Mouse (Mus musculus) CH12.LX (cell line): ENCODE data around the gene Rims4. TPM values are rescaled to one million over a fixed set of nuclear protein-coding genes. Genes with fewer than 3 reads are reported as not detected.

ENCODE experiments used
- DNase-seq: peaks from one replicate; pipeline ENCODE4 v3.0.0-alpha.2; 2013; ENCODE audit errors: extremely low read depth
- H3K27ac ChIP-seq: 2 replicates; pipeline ENCODE4 v1.5.1; 2012; ENCODE audit warnings: low read depth, mild to moderate bottlenecking, control low read depth, moderate library complexity; ENCODE audit not compliant: insufficient read depth
- H3K27me3 ChIP-seq: replicated peaks from 2 replicates; pipeline ENCODE3; 2012; ENCODE audit warnings: inconsistent platforms
- H3K36me3 ChIP-seq, 2 experiments: replicated peaks in 1 of 2; 2 replicates each; pipeline versions ENCODE3 to v1.6.1; 2012; ENCODE audit warnings: inconsistent platforms in 1 of 2, low read length in 1 of 2, mild to moderate bottlenecking in 1 of 2, mixed read lengths in 1 of 2, moderate library complexity in 1 of 2; ENCODE audit not compliant: control insufficient read depth in 1 of 2, insufficient read depth in 1 of 2
- H3K4me1 ChIP-seq, 2 experiments: 2 replicates each; pipeline ENCODE4 v1.6.1; 2012; ENCODE audit warnings: inconsistent platforms in 1 of 2, moderate library complexity in 1 of 2; ENCODE audit not compliant: insufficient read depth in 2 of 2, control insufficient read depth in 1 of 2
- H3K4me2 ChIP-seq: 2 replicates; pipeline ENCODE4 v1.6.1; 2012; ENCODE audit warnings: low read depth, mild to moderate bottlenecking, control low read depth; ENCODE audit not compliant: poor library complexity, insufficient read depth, severe bottlenecking
- H3K4me3 ChIP-seq, 3 experiments: fragments of 150-350 bp in 1 of 3; sonication (generic) in 1 of 3; replicated peaks in 1 of 3; 2 replicates each; pipeline versions ENCODE3 to v1.5.1; 2011 to 2012; ENCODE audit warnings: low read depth in 2 of 3, low read length in 2 of 3, mild to moderate bottlenecking in 2 of 3, moderate library complexity in 2 of 3, control low read depth in 1 of 3, improper control_type of control experiment in 1 of 3, inconsistent platforms in 1 of 3, mixed read lengths in 1 of 3; ENCODE audit not compliant: poor library complexity in 1 of 3
- H3K79me2 ChIP-seq: replicated peaks from 2 replicates; pipeline ENCODE4 v1.6.1; 2012; ENCODE audit warnings: mild to moderate bottlenecking, moderate library complexity; ENCODE audit not compliant: control insufficient read depth, poor library complexity, insufficient read depth, severe bottlenecking; ENCODE audit errors: extremely low read depth
- H3K9ac ChIP-seq: 2 replicates; pipeline ENCODE4 v1.6.1; 2012; ENCODE audit warnings: low read depth, mild to moderate bottlenecking, control low read depth, moderate library complexity; ENCODE audit not compliant: insufficient read depth
- H3K9me3 ChIP-seq: replicated peaks from 2 replicates; pipeline ENCODE3; 2012; ENCODE audit warnings: low read length, inconsistent platforms, mixed read lengths
- BHLHE40 ChIP-seq: IDR thresholded peaks from 2 replicates; pipeline ENCODE4 v1.6.1; 2011; ENCODE audit warnings: mild to moderate bottlenecking, low read depth, low read length, improper control_type of control experiment
- CHD1 ChIP-seq: IDR thresholded peaks from 2 replicates; pipeline ENCODE4 v1.6.1; 2012; ENCODE audit warnings: low read depth, low read length, improper control_type of control experiment, inconsistent platforms
- CHD2 ChIP-seq: IDR thresholded peaks from 2 replicates; pipeline ENCODE4 v1.6.1; 2011; ENCODE audit warnings: low read length, improper control_type of control experiment
- CTCF ChIP-seq, 2 experiments: IDR thresholded peaks in 1 of 2; conservative IDR thresholded peaks in 1 of 2; 2 replicates each; pipeline ENCODE4 v1.5.1; 2011 to 2012; ENCODE audit warnings: low read depth in 2 of 2, low read length in 2 of 2, improper control_type of control experiment in 1 of 2, inconsistent platforms in 1 of 2, mild to moderate bottlenecking in 1 of 2, moderate library complexity in 1 of 2
- EP300 ChIP-seq: IDR thresholded peaks from 2 replicates; pipeline ENCODE4 v1.6.1; 2011; ENCODE audit warnings: low read length, improper control_type of control experiment
- HCFC1 ChIP-seq: IDR thresholded peaks from 2 replicates; pipeline ENCODE4 v1.6.1; 2012; ENCODE audit warnings: low read depth, mild to moderate bottlenecking, inconsistent platforms, low read length, improper control_type of control experiment
- IRF4 ChIP-seq: IDR thresholded peaks from 2 replicates; pipeline ENCODE4 v1.6.1; 2014; ENCODE audit warnings: low read depth, mild to moderate bottlenecking, inconsistent platforms, low read length, improper control_type of control experiment
- JUN ChIP-seq: IDR thresholded peaks from 2 replicates; pipeline ENCODE4 v1.6.1; 2011; ENCODE audit warnings: low read depth, mild to moderate bottlenecking, low read length, improper control_type of control experiment, moderate library complexity; ENCODE audit not compliant: insufficient read depth
- JUND ChIP-seq: conservative IDR thresholded peaks from 2 replicates; pipeline ENCODE4 v1.6.1; 2011; ENCODE audit warnings: low read depth, low read length, improper control_type of control experiment
- MAFK ChIP-seq: IDR thresholded peaks from 2 replicates; pipeline ENCODE4 v1.6.1; 2011; ENCODE audit warnings: low read length, improper control_type of control experiment; ENCODE audit not compliant: insufficient replicate concordance
- MAZ ChIP-seq: IDR thresholded peaks from 2 replicates; pipeline ENCODE4 v1.6.1; 2012; ENCODE audit warnings: low read depth, mild to moderate bottlenecking, inconsistent platforms, low read length, improper control_type of control experiment, moderate library complexity
- MEF2A ChIP-seq: IDR thresholded peaks from 2 replicates; pipeline ENCODE4 v1.6.1; 2014; ENCODE audit warnings: low read depth, mild to moderate bottlenecking, inconsistent platforms, low read length, improper control_type of control experiment, borderline replicate concordance
- MXI1 ChIP-seq: IDR thresholded peaks from 2 replicates; pipeline ENCODE4 v1.6.1; 2011; ENCODE audit warnings: mild to moderate bottlenecking, low read depth, low read length, improper control_type of control experiment
- MYC ChIP-seq: IDR thresholded peaks from 2 replicates; pipeline ENCODE4 v1.6.1; 2011; ENCODE audit warnings: low read depth, mild to moderate bottlenecking, improper control_type of control experiment, low read length
- NELFE ChIP-seq: IDR thresholded peaks from 2 replicates; pipeline ENCODE4 v1.6.1; 2011; ENCODE audit warnings: low read depth, low read length, improper control_type of control experiment
- NRF1 ChIP-seq: IDR thresholded peaks from 2 replicates; pipeline ENCODE4 v1.6.1; 2014; ENCODE audit warnings: low read depth, mild to moderate bottlenecking, inconsistent platforms, low read length, improper control_type of control experiment, moderate library complexity
- POLR2A ChIP-seq: IDR thresholded peaks from 2 replicates; pipeline ENCODE4 v1.6.1; 2011; ENCODE audit warnings: low read depth, mild to moderate bottlenecking, improper control_type of control experiment, low read length
- POLR2AphosphoS2 ChIP-seq: IDR thresholded peaks from 2 replicates; pipeline ENCODE4 v1.6.1; 2011; ENCODE audit warnings: low read depth, low read length, improper control_type of control experiment
- SIN3A ChIP-seq: IDR thresholded peaks from 2 replicates; pipeline ENCODE4 v1.6.1; 2012; ENCODE audit warnings: low read length, improper control_type of control experiment, inconsistent platforms
- TBP ChIP-seq: conservative IDR thresholded peaks from 2 replicates; pipeline ENCODE4 v1.6.1; 2011; ENCODE audit warnings: low read depth, low read length, improper control_type of control experiment
- TCF12 ChIP-seq: IDR thresholded peaks from 2 replicates; pipeline ENCODE4 v1.6.1; 2014; ENCODE audit warnings: low read depth, mild to moderate bottlenecking, inconsistent platforms, low read length, improper control_type of control experiment
- UBTF ChIP-seq: IDR thresholded peaks from 2 replicates; pipeline ENCODE4 v1.6.1; 2012; ENCODE audit warnings: low read depth, mild to moderate bottlenecking, inconsistent platforms, low read length, improper control_type of control experiment, moderate library complexity
- ZC3H11A ChIP-seq: IDR thresholded peaks from 2 replicates; pipeline ENCODE4 v1.6.1; 2012; ENCODE audit warnings: low read depth, mild to moderate bottlenecking, inconsistent platforms, low read length, improper control_type of control experiment
- ZKSCAN1 ChIP-seq: IDR thresholded peaks from 2 replicates; pipeline ENCODE4 v1.6.1; 2012; ENCODE audit warnings: low read depth, inconsistent platforms, low read length, improper control_type of control experiment, borderline replicate concordance
- ZNF384 ChIP-seq: IDR thresholded peaks from 2 replicates; pipeline ENCODE4 v1.6.1; 2012; ENCODE audit warnings: low read depth, low read length, improper control_type of control experiment, inconsistent platforms
- dilution Hi-C: fragments of 300-500 bp; cut with MboI; formaldehyde crosslinking; loops from 2 replicates; pipeline ENCODE4 v1.14.3; 2020; ENCODE audit warnings: low sequenced_read_pairs; ENCODE audit not compliant: extremely low pct_unique_long_range_greater_than_20kb, extremely low pct_ligation_motif_present
- in situ Hi-C: fragments of 300-500 bp; cut with MboI; formaldehyde crosslinking; loops from 3 replicates; pipeline ENCODE4 v1.14.3; 2019; ENCODE audit warnings: low sequenced_read_pairs, low pct_ligation_motif_present, low pct_unique_long_range_greater_than_20kb, mixed read lengths
- polyA plus RNA-seq: library from polyadenylated mRNA; unstranded; fragments of >175 nt; gene quantifications from 2 replicates; pipeline ENCODE4 v1.2.1, GENCODE M21; 2012; ENCODE audit warnings: low read depth; ENCODE audit not compliant: insufficient read length
- total RNA-seq, 2 experiments: library from RNA; depleted of rRNA; stranded (reverse); fragments of 300-350 nt in 1 of 2; fragments of >200 nt in 1 of 2; gene quantifications; 2 replicates each; pipeline ENCODE4 v1.2.3; 2012 to 2014

Rims4 gene
- total and polyA plus RNA-seq, 3 experiments = not detected

DNA sequence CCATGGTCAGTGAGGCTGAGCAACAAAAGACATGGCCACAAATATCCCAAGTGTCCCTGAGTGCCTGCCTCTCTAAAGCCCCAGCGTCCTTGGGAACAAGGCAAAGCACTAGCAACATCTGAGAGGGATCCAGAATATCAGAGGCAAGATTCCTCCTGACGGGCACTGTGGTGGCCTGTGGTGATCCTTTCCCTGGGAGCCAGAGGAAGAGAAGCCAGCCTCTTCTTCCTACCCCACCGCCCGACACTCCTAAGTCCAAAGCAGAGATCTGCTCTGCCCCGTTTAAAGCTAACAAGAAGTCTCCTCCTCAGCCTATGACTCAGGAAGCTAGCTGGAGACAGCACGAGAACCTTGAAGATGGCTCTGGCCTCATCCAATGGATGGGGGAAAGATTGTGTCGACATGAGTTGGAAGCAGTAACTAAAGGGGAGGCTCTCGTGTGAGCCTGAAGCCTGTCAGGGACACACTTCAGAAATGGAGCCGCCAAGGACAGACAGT, 3.1 kb downstream of the Rims4 start:
- Histone ChIP-seq H3K4me1 (no peaks in the 10 kb centered on the region; a peak in 1 of 4 replicates), H3K79me2 (no peaks in the 10 kb centered on the region), H3K9ac (no peak overlapping the region), H3K36me3 (no peaks in the 10 kb centered on the region), H3K4me2 (no peak overlapping the region), H3K27me3 (peaks cover 77% of the 10 kb centered on the region), H3K27ac (no peak overlapping the region), H3K4me3 (no peak overlapping the region), H3K9me3 (no peaks in the 10 kb centered on the region)
- dilution Hi-C loops (no loop called here), in situ Hi-C loops (no loop called here)
- no peak for DNase-seq
- no peak for TF ChIP-seq NRF1
- TF ChIP-seq CTCF (conservative IDR thresholded peaks at IDR 0.05 in 1 of 2, IDR thresholded peaks at IDR 0.05 in 1 of 2; ENCODE audit: low read depth in 2 of 2, low read length in 2 of 2) = no peak
- no peak for TF ChIP-seq EP300
- TF ChIP-seq JUN = no peak
- TF ChIP-seq MXI1 = no peak
- no peak for TF ChIP-seq CHD2
- TF ChIP-seq POLR2AphosphoS2 = no peak

DNA sequence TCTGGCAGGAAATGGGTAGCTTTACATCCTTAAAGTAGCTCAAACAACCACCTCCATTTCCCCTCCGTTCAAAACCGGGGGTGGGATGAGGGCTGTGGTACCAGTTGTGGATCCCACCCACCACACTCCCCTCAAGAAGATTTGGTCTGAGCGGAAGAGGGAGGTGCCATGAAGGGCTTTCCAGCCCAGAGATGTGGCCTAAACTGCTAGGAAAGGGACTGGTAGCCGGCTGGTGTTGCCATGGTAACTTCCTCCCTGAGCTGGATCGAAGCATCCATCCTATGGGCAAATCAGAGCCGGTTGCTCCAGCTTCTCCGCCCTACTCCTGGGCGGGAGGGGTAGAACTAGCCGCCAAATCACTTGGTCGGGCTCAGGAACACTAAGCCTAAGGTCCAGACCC, 4.4 kb downstream of the Rims4 start:
- Histone ChIP-seq H3K4me1 (no peaks in the 10 kb centered on the region; a peak in 1 of 4 replicates), H3K27me3 (peaks cover 81% of the 10 kb centered on the region), H3K36me3 (no peaks in the 10 kb centered on the region)
- TF ChIP-seq UBTF (no peak), SIN3A (no peak), ZKSCAN1 (no peak), HCFC1 (no peak), CHD1 (no peak), ZC3H11A (no peak), POLR2AphosphoS2 (no peak), MYC (no peak)
- TF ChIP-seq, all 38 proteins: peak for 0
- Histone ChIP-seq H3K27ac (no peak overlapping the region), H3K79me2 (no peaks in the 10 kb centered on the region), H3K9ac (no peak overlapping the region), H3K4me3 (no peak overlapping the region), H3K9me3 (no peaks in the 10 kb centered on the region), H3K4me2 (no peak overlapping the region)
- in situ Hi-C loops = no loop called here
- dilution Hi-C loops = no loop called here
- DNase-seq = no peak

- H3K79me2 ChIP-seq = no peaks in the 10 kb centered on the region
- no peaks in the 10 kb centered on the region; a peak in 1 of 4 replicates for H3K4me1 ChIP-seq
- peaks cover 83% of the 10 kb centered on the region for H3K27me3 ChIP-seq
- no peaks in the 10 kb centered on the region for H3K36me3 ChIP-seq
- dilution Hi-C loops = no loop called here
- H3K9me3 ChIP-seq = no peaks in the 10 kb centered on the region
- H3K27ac ChIP-seq = no peak overlapping the region
- no peak overlapping the region for H3K9ac ChIP-seq
- H3K4me3 ChIP-seq = no peak overlapping the region
- DNase-seq = no peak
- TF ChIP-seq JUND (no peak), CHD2 (no peak), CTCF (conservative IDR thresholded peaks at IDR 0.05 in 1 of 2, IDR thresholded peaks at IDR 0.05 in 1 of 2; ENCODE audit: low read depth in 2 of 2, low read length in 2 of 2) (no peak), SIN3A (no peak), MAZ (no peak), MEF2A (no peak), IRF4 (no peak), TBP (no peak), TCF12 (no peak), EP300 (no peak), MAFK (no peak), ZC3H11A (no peak), CHD1 (no peak), BHLHE40 (no peak), POLR2A (no peak), NELFE (no peak), ZNF384 (no peak), POLR2AphosphoS2 (no peak)
- TF ChIP-seq, all 38 proteins: peak for 0
- no peak overlapping the region for H3K4me2 ChIP-seq
- in situ Hi-C loops = no loop called here
Measured at GRCm38 (mm10) chr2:163913704-163914103, 4.8 kb downstream of the Rims4 start.
